Mouse (Mus musculus) cerebellum, adult 2 months (tissue): Measurements from ENCODE around the gene Btbd2.

ENCODE experiments used
- CTCF ChIP-seq: fragments of 200-500 bp; IDR thresholded peaks from 2 replicates; pipeline ENCODE4 v1.5.1; 2011; ENCODE audit warnings: low read depth, mild to moderate bottlenecking, control low read depth, low read length, moderate library complexity, borderline replicate concordance; ENCODE audit not compliant: insufficient read depth
- POLR2A ChIP-seq: fragments of 200-500 bp; IDR thresholded peaks from 2 replicates; pipeline ENCODE4 v1.6.1; 2011; ENCODE audit warnings: low read length, control low read depth, borderline replicate concordance; ENCODE audit not compliant: insufficient read depth

GRCm38 (mm10) chr10:80678601-80679377 lies 21.9 kb upstream of the Btbd2 start:
- TF ChIP-seq CTCF (no peak), POLR2A (no peak)
